Mouse (Mus musculus) limb, embryonic 14.5 days (tissue): ENCODE data around the gene Abi1. TPM values are rescaled to one million over a fixed set of nuclear protein-coding genes. Genes with fewer than 3 reads are reported as not detected.

ENCODE experiments used
- ATAC-seq: fragments of 200-750 bp; cut with Nextera tagmentation; 2 replicates; pipeline ENCODE4 v1.8.0; 2017; ENCODE audit warnings: low read depth, moderate number of reproducible peaks, moderate TSS enrichment; ENCODE audit not compliant: low FRiP score
- DNase-seq: peaks from one replicate; pipeline ENCODE4 v3.0.0-alpha.2; 2015; ENCODE audit warnings: low spot score
- H3K27ac ChIP-seq: fragments of 300-500 bp; sonication (generic); replicated peaks from 2 replicates; pipeline ENCODE4 v1.5.1; 2014; ENCODE audit warnings: low read depth, mild to moderate bottlenecking, low read length, moderate library complexity, mixed read lengths
- H3K27me3 ChIP-seq: fragments of 300-500 bp; sonication (generic); 2 replicates; pipeline ENCODE4 v1.6.1; 2014; ENCODE audit warnings: low read length, mixed read lengths; ENCODE audit not compliant: control insufficient read depth, insufficient read depth
- H3K36me3 ChIP-seq: fragments of 300-500 bp; sonication (generic); 2 replicates; pipeline ENCODE4 v1.6.1; 2014; ENCODE audit warnings: mild to moderate bottlenecking, low read length, moderate library complexity, mixed read lengths; ENCODE audit not compliant: control insufficient read depth, insufficient read depth
- H3K4me1 ChIP-seq: fragments of 300-500 bp; sonication (generic); 2 replicates; pipeline ENCODE4 v1.6.1; 2014; ENCODE audit warnings: antibody characterized with exemption, low read length, mixed read lengths; ENCODE audit not compliant: control insufficient read depth, insufficient read depth
- H3K4me2 ChIP-seq: fragments of 300-500 bp; sonication (generic); replicated peaks from 2 replicates; pipeline ENCODE4 v1.6.1; 2014; ENCODE audit warnings: low read depth, mild to moderate bottlenecking, low read length, moderate library complexity; ENCODE audit not compliant: severe bottlenecking
- H3K4me3 ChIP-seq: fragments of 300-500 bp; sonication (generic); replicated peaks from 2 replicates; pipeline ENCODE4 v1.5.1; 2014; ENCODE audit warnings: low read length
- H3K9ac ChIP-seq: fragments of 300-500 bp; sonication (generic); 2 replicates; pipeline ENCODE4 v1.6.1; 2014; ENCODE audit warnings: mild to moderate bottlenecking, low read depth, low read length, moderate library complexity; ENCODE audit not compliant: severe bottlenecking
- H3K9me3 ChIP-seq: fragments of 300-500 bp; sonication (generic); 2 replicates; pipeline ENCODE4 v1.6.1; 2016; ENCODE audit warnings: low read length; ENCODE audit not compliant: control insufficient read depth
- POLR2A ChIP-seq: fragments of 200-500 bp; IDR thresholded peaks from 2 replicates; pipeline ENCODE4 v1.8.0; 2012; ENCODE audit warnings: inconsistent platforms, mild to moderate bottlenecking, moderate library complexity, borderline replicate concordance; ENCODE audit not compliant: insufficient read depth, insufficient read length; ENCODE audit errors: extremely low read depth
- WGBS: fragments of 180-500 bp; shearing (Covaris S2); extraction: QIAGEN DNeasy Blood & Tissue Kit; methylation state at CpG from one replicate; pipeline ENCODE4 v1.1.7; 2014; 5-methylcytosine and 5-hydroxymethylcytosine counted together
- polyA plus RNA-seq, 2 experiments: library from polyadenylated mRNA; depleted of rRNA in 1 of 2; stranded (reverse) in 1 of 2; unstranded in 1 of 2; fragments of >200 nt; fragmentation: Nextera tagmentation in 1 of 2; extraction: Ambion mirVana in 1 of 2; gene quantifications; 2 replicates each; pipeline versions ENCODE4 v1.2.1 to v1.2.3; 2012 to 2014

Abi1 gene
- polyA plus RNA-seq, 2 experiments: 51.1 to 81.1 TPM

- Histone ChIP-seq H3K4me3 (peak overlapping the region; percentile 96), H3K27me3 (no peaks in the 10 kb centered on the region), H3K9ac (peak overlapping the region; percentile 93), H3K4me1 (peaks cover 9% of the 10 kb centered on the region), H3K9me3 (no peaks in the 10 kb centered on the region), H3K27ac (peak overlapping the region; percentile 95), H3K4me2 (peak overlapping the region; percentile 72), H3K36me3 (no peaks in the 10 kb centered on the region)
- under 1% methylated on average over 34 of the region's 59 CpGs for WGBS
- peak; percentile 29 for DNase-seq
- ATAC-seq: peak; percentile 73; the same call in 1 of the 2 replicates
- TF ChIP-seq POLR2A: no peak
These were observed 700 bp downstream of the Abi1 start for GRCm38 (mm10) chr2:23039082-23040000.

- no peaks in the 10 kb centered on the region for H3K36me3 ChIP-seq
- H3K9ac ChIP-seq: no peak overlapping the region
- no peak overlapping the region for H3K4me2 ChIP-seq
- DNase-seq (no peak), ATAC-seq (no peak)
- no peak overlapping the region for H3K27ac ChIP-seq
- H3K4me3 ChIP-seq: no peak overlapping the region
- no peaks in the 10 kb centered on the region for H3K9me3 ChIP-seq
- peaks cover 9% of the 10 kb centered on the region for H3K4me1 ChIP-seq
- H3K27me3 ChIP-seq: no peaks in the 10 kb centered on the region
- TF ChIP-seq POLR2A: no peak
- 94% methylated on average over 1 of the region's 1 CpGs for WGBS
These were observed 4.6 kb downstream of the Abi1 start for GRCm38 (mm10) chr2:23035467-23035866.

GRCm38 (mm10) chr2:23034692-23035435 lies 5.2 kb downstream of the Abi1 start:
- DNase-seq: no peak
- Histone ChIP-seq H3K4me1 (peaks cover 9% of the 10 kb centered on the region), H3K4me3 (no peak overlapping the region), H3K9ac (no peak overlapping the region), H3K27ac (no peak overlapping the region), H3K9me3 (no peaks in the 10 kb centered on the region), H3K36me3 (0 out of 2 replicates have a peak, but pooled peaks cover under 1% of the 10 kb centered on the region), H3K4me2 (no peak overlapping the region), H3K27me3 (no peaks in the 10 kb centered on the region)
- no peak for TF ChIP-seq POLR2A
- no peak for ATAC-seq
- WGBS: 72% methylated on average over 3 of the region's 3 CpGs

GRCm38 (mm10) chr2:23030631-23031030 lies 9.4 kb downstream of the Abi1 start:
- no peak overlapping the region for H3K4me2 ChIP-seq
- H3K4me1 ChIP-seq: no peaks in the 10 kb centered on the region
- ATAC-seq (no peak), DNase-seq (no peak)
- H3K27me3 ChIP-seq: no peaks in the 10 kb centered on the region
- H3K9ac ChIP-seq: no peak overlapping the region
- no peak for TF ChIP-seq POLR2A
- no peaks in the 10 kb centered on the region for H3K9me3 ChIP-seq
- H3K4me3 ChIP-seq: no peak overlapping the region
- 99% methylated on average over 4 of the region's 4 CpGs for WGBS
- H3K36me3 ChIP-seq: peaks cover 3% of the 10 kb centered on the region; the same call in 1 of the 2 replicates
- H3K27ac ChIP-seq: no peak overlapping the region

GRCm38 (mm10) chr2:23028826-23029225 lies 11.2 kb downstream of the Abi1 start:
- WGBS: 85% methylated on average over 4 of the region's 4 CpGs
- H3K4me2 ChIP-seq: no peak overlapping the region
- H3K27ac ChIP-seq: no peak overlapping the region
- no peak overlapping the region for H3K4me3 ChIP-seq
- no peak for TF ChIP-seq POLR2A
- peaks cover 3% of the 10 kb centered on the region; the same call in 1 of the 2 replicates for H3K36me3 ChIP-seq
- no peak for DNase-seq
- H3K9me3 ChIP-seq: no peaks in the 10 kb centered on the region
- no peak for ATAC-seq
- no peaks in the 10 kb centered on the region for H3K27me3 ChIP-seq
- no peaks in the 10 kb centered on the region for H3K4me1 ChIP-seq
- no peak overlapping the region for H3K9ac ChIP-seq
